8 mouse cellular contexts compared by ENCODE assay signal in genomic region chrX:7919601-7920383, GRCm38 (mm10). TPM values are rescaled to one million over a fixed set of nuclear protein-coding genes. Genes with fewer than 3 reads are reported as not detected.
DNase-seq lines count a peak whose midpoint lies in the region; ATAC-seq lines count a peak whose summit lies in the region.

Gene Pcsk1n (plus strand): TSS chrX:7919822.

- peak within 1 kb of the TSS; percentile 42 for H3K4me3 ChIP-seq in hindbrain, embryonic 12.5 days

- H3K27me3 ChIP-seq in hindbrain, embryonic 12.5 days: peaks cover 23% of the 10 kb centered on the region

- 28% methylated on average over 37 of the region's 40 CpGs for WGBS in hindbrain, embryonic 12.5 days

- peak within 1 kb of the TSS; percentile 55 for H3K4me2 ChIP-seq in hindbrain, embryonic 12.5 days (replicated peaks)

- intact Hi-C loops in left cerebral cortex, postnatal 4 days (cut with DNase I): no loop called here

- H3K9ac ChIP-seq in hindbrain, embryonic 12.5 days: peak within 1 kb of the TSS; percentile 68

- H3K36me3 ChIP-seq in hindbrain, embryonic 12.5 days: no peaks in the 10 kb centered on the region

- H3K9me3 ChIP-seq in hindbrain, embryonic 12.5 days (replicated peaks): no peaks in the 10 kb centered on the region

- peak; percentile 90 for ATAC-seq in hindbrain, embryonic 12.5 days (ENCODE audit: low FRiP score)

- peak within 1 kb of the TSS; percentile 79 for H3K27ac ChIP-seq in hindbrain, embryonic 12.5 days

- DNase-seq in kidney, postnatal 4 days: peak; percentile 7 to 16
- DNase-seq in kidney, postnatal 36 days: no peak
- peak; percentile 58 to 71 for DNase-seq in cerebellum, postnatal 36 days
- DNase-seq in left cerebral cortex, postnatal 4 days: peak; percentile 74
- DNase-seq in right cerebral cortex, adult 2 months (ENCODE audit: low spot score in 2 of 2): peak; percentile 36 to 55
- no peak for DNase-seq in gastrocnemius, postnatal 4 days (ENCODE audit: low spot score in 2 of 2)
- no peak for DNase-seq in thymus, postnatal 25 days

- peaks cover 8% of the 10 kb centered on the region; the same call in 1 of the 2 replicates for H3K4me1 ChIP-seq in hindbrain, embryonic 12.5 days

RNA-seq across cellular contexts. Expression of gene Pcsk1n, which starts in this region (rescaled TPM):
- polyA plus RNA-seq in hindbrain, embryonic 12.5 days (2016; fragmentation: Nextera tagmentation; extraction: Ambion mirVana): 102 and 111 TPM in 2 replicates
- total RNA-seq in left cerebral cortex, postnatal 4 days (2021): 100 to 1,000 TPM; 188 to 204 TPM
- under 1 TPM; 0.12 to 0.13 TPM for total RNA-seq in gastrocnemius, postnatal 4 days (2021)

Comparison
In these comparisons a context has a peak if more than half of its experiments do, and no peak if none do; other contexts are left out.
1. RNA of gene Pcsk1n (total RNA-seq): 188 to 204 TPM in left cerebral cortex, postnatal 4 days; 0.12 to 0.13 TPM in gastrocnemius, postnatal 4 days; every median in the first group is over 100 times any median in the second.
2. DNase-seq: peak in kidney, postnatal 4 days (2 of 2), cerebellum, postnatal 36 days (2 of 2), left cerebral cortex, postnatal 4 days (single experiment) and right cerebral cortex, adult 2 months (2 of 2); none in kidney, postnatal 36 days (0 of 2), gastrocnemius, postnatal 4 days (0 of 2) and thymus, postnatal 25 days (single experiment).